Mouse (Mus musculus): Measurements from ENCODE around the gene Vmn1r46.
"Not testable (repeated sequence)": the region's sequence is repeated elsewhere in the genome, so short reads cannot be mapped to it uniquely, and the experiment has no call there.

The Vmn1r46 gene

GRCm38 (mm10) chr6:89969013-89969412 is at the start of gene Vmn1r46:
Gene Vmn1r46 (plus strand): TSS chr6:89969313.
- no peak for DNase-seq

GRCm38 (mm10) chr6:89940498-89940897 is 28.6 kb upstream of the Vmn1r46 start, which contains the start of gene Vmn1r45:
Gene Vmn1r45 (minus strand): TSS chr6:89940598.
- not testable (repeated sequence) for DNase-seq

GRCm38 (mm10) chr6:89940926-89941325 is 28.2 kb upstream of the Vmn1r46 start:
- DNase-seq: no peak

- no peak for DNase-seq
Measured at GRCm38 (mm10) chr6:89953556-89953955, 15.6 kb upstream of the Vmn1r46 start.

- no peak for DNase-seq
Measured at GRCm38 (mm10) chr6:89966341-89966740, 2.8 kb upstream of the Vmn1r46 start.

GRCm38 (mm10) chr6:89985989-89986388 is 16.9 kb downstream of the Vmn1r46 start:
- no peak for DNase-seq

- DNase-seq: not testable (repeated sequence)
Measured at GRCm38 (mm10) chr6:90015847-90016246, 46.7 kb downstream of the Vmn1r46 start, which contains the start of gene Vmn1r47. Gene Vmn1r47 (plus strand): TSS chr6:90016147.

All from layer of hippocampus, adult 9-11 months (tissue).